Mouse (Mus musculus): ENCODE results near the gene Carmil1. TPM values are rescaled to one million over a fixed set of nuclear protein-coding genes. Genes with fewer than 3 reads are reported as not detected.

The Carmil1 gene
- polyA plus RNA-seq, 1 experiment from 2014 or later, result 10.7 TPM

DNA sequence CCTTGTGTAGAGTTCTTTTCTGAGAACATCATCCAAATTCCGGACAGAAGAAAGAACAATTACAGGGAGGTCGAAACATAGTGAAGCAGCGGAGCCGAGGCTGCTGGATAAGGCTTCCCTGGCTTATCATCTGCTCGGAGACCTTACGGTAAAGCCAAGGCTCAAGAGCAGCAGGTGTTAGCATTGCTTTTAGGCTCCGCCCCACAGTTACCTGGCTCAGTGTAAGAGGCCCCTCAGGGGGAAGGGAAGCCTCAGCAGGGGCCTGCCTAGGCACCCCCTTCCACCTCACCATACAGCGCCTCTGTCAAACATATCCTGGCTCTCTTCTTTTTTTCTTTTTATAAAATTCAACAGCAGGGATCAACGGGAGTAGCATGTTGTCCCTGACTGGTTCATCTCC lies 286.6 kb downstream of the Carmil1 start:
- ATAC-seq, result no peak
- Histone ChIP-seq H3K4me1 (no peaks in the 10 kb centered on the region), H3K27ac (no peak overlapping the region), H3K9ac (no peak overlapping the region), H3K9me3 (replicated peaks) (no peaks in the 10 kb centered on the region), H3K27me3 (replicated peaks) (peaks cover 67% of the 10 kb centered on the region), H3K36me3 (no peaks in the 10 kb centered on the region), H3K4me2 (no peak overlapping the region), H3K4me3 (no peak overlapping the region)
- WGBS (ENCODE audit: insufficient replicate concordance), result 23% methylated on average over 9 of the region's 9 CpGs

DNA sequence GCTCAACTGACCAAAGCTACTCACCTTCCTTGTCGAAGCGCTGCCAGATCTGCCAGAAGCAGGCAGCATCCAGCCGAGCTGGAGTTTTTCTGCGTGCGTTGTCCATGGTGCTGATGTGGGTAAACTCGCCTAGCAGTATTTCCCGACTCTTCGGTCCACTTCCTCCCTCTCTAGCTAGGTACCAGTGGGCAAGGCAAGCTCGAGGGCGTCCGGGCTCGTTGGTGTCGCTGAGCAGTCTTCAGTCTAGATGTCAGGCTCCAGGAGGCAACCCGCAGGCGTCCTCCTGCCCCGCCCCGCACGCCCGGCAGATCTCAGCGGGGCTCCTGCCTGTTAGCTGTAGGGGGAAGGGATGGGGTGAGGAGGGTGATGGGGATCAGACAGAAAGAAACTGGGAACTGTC lies 289.7 kb downstream of the Carmil1 start, which contains the start of gene Scgn:
Scgn (minus strand) TSS at position 287 of the 400 bp plus-strand sequence.
- H3K4me3 ChIP-seq, result no peak within 1 kb of the TSS
- no peak for ATAC-seq
- H3K9me3 ChIP-seq (replicated peaks), result no peaks in the 10 kb centered on the region
- H3K4me1 ChIP-seq, result no peaks in the 10 kb centered on the region
- no peak within 1 kb of the TSS for H3K9ac ChIP-seq
- no peak within 1 kb of the TSS for H3K4me2 ChIP-seq
- 2% methylated on average over 20 of the region's 20 CpGs for WGBS (ENCODE audit: insufficient replicate concordance)
- H3K36me3 ChIP-seq, result no peaks in the 10 kb centered on the region
- H3K27ac ChIP-seq, result no peak within 1 kb of the TSS
- peaks cover 63% of the 10 kb centered on the region for H3K27me3 ChIP-seq (replicated peaks)

DNA sequence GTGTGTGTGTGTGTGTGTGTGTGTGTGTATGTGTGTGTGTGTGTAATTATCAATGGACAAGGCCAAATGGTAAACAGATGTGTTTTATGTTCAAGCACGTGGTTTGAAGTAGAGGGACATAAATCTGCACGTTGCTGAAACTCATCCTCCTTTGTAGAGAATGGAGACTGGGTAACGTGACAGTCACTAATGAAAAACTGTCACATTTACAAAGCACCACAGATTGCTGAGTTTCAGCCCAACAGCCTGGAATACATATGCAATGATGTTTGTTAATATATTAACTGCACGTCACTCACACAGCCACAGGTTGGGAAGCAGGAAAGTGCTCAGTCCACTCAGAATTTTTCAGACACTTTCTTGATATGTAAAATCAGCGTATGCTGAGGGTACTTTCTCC lies 290.1 kb downstream of the Carmil1 start:
- H3K27me3 ChIP-seq (replicated peaks), result peaks cover 60% of the 10 kb centered on the region
- WGBS (ENCODE audit: insufficient replicate concordance), result 40% methylated on average over 5 of the region's 5 CpGs
- H3K27ac ChIP-seq, result no peak overlapping the region
- H3K4me2 ChIP-seq, result no peak overlapping the region
- no peaks in the 10 kb centered on the region for H3K9me3 ChIP-seq (replicated peaks)
- no peaks in the 10 kb centered on the region for H3K36me3 ChIP-seq
- no peak overlapping the region for H3K4me3 ChIP-seq
- H3K9ac ChIP-seq, result no peak overlapping the region
- no peaks in the 10 kb centered on the region for H3K4me1 ChIP-seq
- no peak for ATAC-seq

DNA sequence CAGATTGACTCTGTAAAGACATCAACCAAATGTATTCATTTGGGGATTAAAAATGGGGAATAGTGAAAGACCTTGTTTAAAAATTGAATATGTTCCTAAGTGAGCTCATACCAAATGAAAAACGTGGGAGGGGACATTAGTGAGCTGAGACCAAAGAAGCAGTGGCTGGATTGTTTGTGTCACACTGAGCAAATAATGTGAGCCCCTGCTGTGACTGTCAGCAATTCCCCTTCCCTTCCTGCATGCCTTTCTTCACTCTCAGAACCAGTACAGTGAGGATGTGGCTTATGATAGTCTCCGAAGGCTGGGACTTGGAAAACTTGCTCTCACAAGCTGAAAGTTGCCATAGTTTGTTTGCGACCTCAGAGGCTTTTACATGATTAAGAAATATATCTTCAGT lies 295.5 kb downstream of the Carmil1 start:
- H3K4me3 ChIP-seq, result no peak overlapping the region
- H3K9ac ChIP-seq, result no peak overlapping the region
- H3K9me3 ChIP-seq (replicated peaks), result no peaks in the 10 kb centered on the region
- peaks cover 15% of the 10 kb centered on the region for H3K27me3 ChIP-seq (replicated peaks)
- no peak for ATAC-seq
- no peaks in the 10 kb centered on the region for H3K36me3 ChIP-seq
- H3K4me1 ChIP-seq, result no peaks in the 10 kb centered on the region
- no peak overlapping the region for H3K4me2 ChIP-seq
- H3K27ac ChIP-seq, result no peak overlapping the region
- WGBS (ENCODE audit: insufficient replicate concordance), result 47% methylated on average over 3 of the region's 3 CpGs

DNA sequence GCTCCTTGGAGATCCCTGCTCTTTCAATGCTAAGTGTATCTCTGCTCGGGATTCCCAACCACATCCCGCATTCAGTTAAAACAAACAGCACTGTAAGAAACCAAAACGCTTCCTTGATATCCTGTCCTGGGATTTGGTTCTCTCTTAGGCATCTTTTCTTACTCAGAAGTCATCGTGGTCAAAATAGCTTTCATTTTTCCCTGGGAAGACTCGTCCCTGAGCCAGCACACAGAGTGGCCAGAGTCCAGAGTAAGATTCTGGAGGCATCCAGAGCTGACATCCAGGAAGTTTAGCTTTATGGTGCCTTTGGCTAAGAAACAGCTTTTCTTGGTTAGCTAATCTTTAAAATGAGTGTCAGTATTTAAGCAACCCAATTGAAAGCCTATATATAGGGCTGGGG lies 308.3 kb downstream of the Carmil1 start:
- Histone ChIP-seq H3K27ac (no peak overlapping the region), H3K4me2 (no peak overlapping the region), H3K4me1 (no peaks in the 10 kb centered on the region), H3K4me3 (no peak overlapping the region), H3K9me3 (replicated peaks) (no peaks in the 10 kb centered on the region), H3K36me3 (no peaks in the 10 kb centered on the region), H3K27me3 (replicated peaks) (no peaks in the 10 kb centered on the region), H3K9ac (no peak overlapping the region)
- no peak for ATAC-seq
- WGBS (ENCODE audit: insufficient replicate concordance), result 47% methylated on average over 5 of the region's 5 CpGs

DNA sequence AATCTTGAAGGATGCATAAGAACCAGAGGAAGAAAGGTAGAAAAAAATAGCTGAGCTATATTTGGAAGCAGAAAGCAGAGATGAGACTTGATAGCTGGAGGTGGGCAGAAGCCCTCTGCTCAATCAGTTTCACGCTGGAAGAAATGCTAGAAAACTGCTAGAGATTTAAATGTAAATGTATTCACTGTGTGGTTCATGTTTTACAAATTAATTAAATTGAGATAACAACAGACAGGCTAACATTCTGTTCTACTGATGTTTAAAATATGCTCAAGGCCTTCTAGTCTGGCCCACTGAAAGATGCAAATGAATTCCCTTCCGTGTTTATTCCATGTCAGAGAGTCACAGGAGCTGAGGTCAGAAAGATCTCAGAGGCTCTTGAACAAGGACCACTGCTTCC lies 308.7 kb downstream of the Carmil1 start:
- Histone ChIP-seq H3K27ac (no peak overlapping the region), H3K36me3 (no peaks in the 10 kb centered on the region), H3K4me3 (no peak overlapping the region), H3K9me3 (replicated peaks) (no peaks in the 10 kb centered on the region), H3K27me3 (replicated peaks) (no peaks in the 10 kb centered on the region), H3K4me1 (no peaks in the 10 kb centered on the region), H3K4me2 (no peak overlapping the region), H3K9ac (no peak overlapping the region)
- no peak for ATAC-seq
- 51% methylated on average over 2 of the region's 2 CpGs for WGBS (ENCODE audit: insufficient replicate concordance)

DNA sequence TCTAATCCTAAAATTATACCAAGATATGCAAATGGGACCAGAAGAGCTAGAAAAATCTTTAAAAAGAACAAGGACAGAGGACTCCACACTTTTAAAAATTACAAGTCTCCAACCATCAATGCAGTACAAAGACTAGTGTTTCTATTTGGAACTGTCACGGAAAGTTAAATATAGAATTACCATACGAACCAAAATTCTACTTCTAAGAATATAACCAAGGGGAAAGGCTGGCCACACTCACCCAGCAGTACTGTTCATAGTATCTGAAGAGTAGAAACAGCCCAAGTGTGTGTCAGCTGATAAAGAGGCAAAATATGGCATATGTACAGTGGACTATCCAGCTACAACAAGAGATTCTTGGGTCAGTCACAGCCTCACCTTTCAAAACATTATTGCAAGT lies 315.7 kb downstream of the Carmil1 start:
- ATAC-seq, result no peak

More for the DNA sequence above, 315.7 kb downstream of the Carmil1 start:
- H3K4me3 ChIP-seq, result no peak overlapping the region
- WGBS (ENCODE audit: insufficient replicate concordance), result 43% methylated on average over 2 of the region's 2 CpGs
- H3K4me2 ChIP-seq, result no peak overlapping the region
- H3K27ac ChIP-seq, result no peak overlapping the region
- H3K9me3 ChIP-seq (replicated peaks), result no peaks in the 10 kb centered on the region
- no peak overlapping the region for H3K9ac ChIP-seq
- no peaks in the 10 kb centered on the region for H3K27me3 ChIP-seq (replicated peaks)
- H3K36me3 ChIP-seq, result no peaks in the 10 kb centered on the region
- no peaks in the 10 kb centered on the region for H3K4me1 ChIP-seq

Other genes starting within 250 kb of the Carmil1 start
- 1.9 and 2.2 TPM in 2 replicates for gene Cmah, start 46.6 kb upstream of the Carmil1 start, polyA plus RNA-seq (2016; fragmentation: Nextera tagmentation; extraction: Ambion mirVana)